Mouse (Mus musculus) cerebellum, adult 2 months (tissue): ENCODE data around the gene Rbbp4.

Experiments
- CTCF ChIP-seq: fragments of 200-500 bp; IDR thresholded peaks from 2 replicates; pipeline ENCODE4 v1.5.1; 2011; ENCODE audit warnings: low read depth, mild to moderate bottlenecking, control low read depth, low read length, moderate library complexity, borderline replicate concordance; ENCODE audit not compliant: insufficient read depth
- POLR2A ChIP-seq: fragments of 200-500 bp; IDR thresholded peaks from 2 replicates; pipeline ENCODE4 v1.6.1; 2011; ENCODE audit warnings: low read length, control low read depth, borderline replicate concordance; ENCODE audit not compliant: insufficient read depth

- TF ChIP-seq POLR2A (no peak), CTCF (no peak)
Measured at GRCm38 (mm10) chr4:129354236-129354635, 19.1 kb upstream of the Rbbp4 start.
